Mouse (Mus musculus): ENCODE data around the gene Urod. TPM values are rescaled to one million over a fixed set of nuclear protein-coding genes. Genes with fewer than 3 reads are reported as not detected.

Urod gene
- 81.6 and 88.2 TPM in 2 replicates for polyA plus RNA-seq (2015; fragmentation: Nextera tagmentation; extraction: Ambion mirVana)

GRCm38 (mm10) chr4:116993672-116994621 lies at the start of gene Urod:
Gene Urod (minus strand): TSS chr4:116994413.
- Histone ChIP-seq H3K4me1 (peaks cover 33% of the 10 kb centered on the region), H3K27ac (peak within 1 kb of the TSS; percentile 82), H3K4me2 (peak within 1 kb of the TSS; percentile 97), H3K4me3 (peak within 1 kb of the TSS; percentile 99), H3K9ac (peak within 1 kb of the TSS; percentile 92), H3K36me3 (ENCODE audit: poor library complexity, severe bottlenecking) (peaks cover 33% of the 10 kb centered on the region), H3K9me3 (replicated peaks) (no peaks in the 10 kb centered on the region), H3K27me3 (peaks cover 3% of the 10 kb centered on the region; the same call in 1 of the 2 replicates)
- WGBS: 1% methylated on average over 38 of the region's 38 CpGs
- ATAC-seq: peak; percentile 93

GRCm38 (mm10) chr4:117041283-117041721 lies 47.1 kb upstream of the Urod start:
- WGBS: 44% methylated on average over 4 of the region's 4 CpGs
- no peak overlapping the region for H3K9ac ChIP-seq
- H3K4me2 ChIP-seq: no peak overlapping the region
- no peaks in the 10 kb centered on the region for H3K36me3 ChIP-seq (ENCODE audit: poor library complexity, severe bottlenecking)
- H3K4me1 ChIP-seq: peaks cover 32% of the 10 kb centered on the region
- ATAC-seq: peak; percentile 64
- no peaks in the 10 kb centered on the region for H3K27me3 ChIP-seq
- no peaks in the 10 kb centered on the region for H3K9me3 ChIP-seq (replicated peaks)
- H3K27ac ChIP-seq: peak overlapping the region; percentile 90
- H3K4me3 ChIP-seq: no peak overlapping the region

GRCm38 (mm10) chr4:117040791-117041190 lies 46.6 kb upstream of the Urod start:
- peak overlapping the region; percentile 90 for H3K27ac ChIP-seq
- no peaks in the 10 kb centered on the region for H3K9me3 ChIP-seq (replicated peaks)
- no peak overlapping the region for H3K4me2 ChIP-seq
- peaks cover 32% of the 10 kb centered on the region for H3K4me1 ChIP-seq
- no peaks in the 10 kb centered on the region for H3K27me3 ChIP-seq
- WGBS: 60% methylated on average over 1 of the region's 1 CpGs
- no peaks in the 10 kb centered on the region for H3K36me3 ChIP-seq (ENCODE audit: poor library complexity, severe bottlenecking)
- no peak overlapping the region for H3K9ac ChIP-seq
- ATAC-seq: peak; percentile 41
- no peak overlapping the region for H3K4me3 ChIP-seq

- Histone ChIP-seq H3K9ac (no peak overlapping the region), H3K4me1 (peaks cover 32% of the 10 kb centered on the region), H3K9me3 (replicated peaks) (no peaks in the 10 kb centered on the region), H3K27me3 (no peaks in the 10 kb centered on the region), H3K4me2 (peak overlapping the region; percentile 20; the same call in 1 of the 2 replicates), H3K4me3 (no peak overlapping the region), H3K27ac (peak overlapping the region; percentile 90), H3K36me3 (ENCODE audit: poor library complexity, severe bottlenecking) (no peaks in the 10 kb centered on the region)
- peak; percentile 78 for ATAC-seq
- 25% methylated on average over 9 of the region's 9 CpGs for WGBS
Observed at GRCm38 (mm10) chr4:117039925-117040687, 45.9 kb upstream of the Urod start.

GRCm38 (mm10) chr4:117031105-117031504 lies 36.9 kb upstream of the Urod start:
- H3K4me1 ChIP-seq: no peaks in the 10 kb centered on the region
- H3K9ac ChIP-seq: no peak overlapping the region
- no peak overlapping the region for H3K27ac ChIP-seq
- WGBS: 100% methylated on average over 1 of the region's 1 CpGs
- no peak overlapping the region for H3K4me2 ChIP-seq
- no peaks in the 10 kb centered on the region for H3K9me3 ChIP-seq (replicated peaks)
- H3K36me3 ChIP-seq (ENCODE audit: poor library complexity, severe bottlenecking): peaks cover 24% of the 10 kb centered on the region
- no peaks in the 10 kb centered on the region for H3K27me3 ChIP-seq
- no peak overlapping the region for H3K4me3 ChIP-seq
- no peak for ATAC-seq

- H3K4me1 ChIP-seq: peaks cover 11% of the 10 kb centered on the region
- ATAC-seq: no peak
Observed at GRCm38 (mm10) chr4:117023469-117023868, 29.3 kb upstream of the Urod start.

GRCm38 (mm10) chr4:117019206-117020134 lies 25.3 kb upstream of the Urod start, which contains the start of gene Eif2b3:
Gene Eif2b3 (plus strand): TSS chr4:117019402.
- Histone ChIP-seq H3K27me3 (no peaks in the 10 kb centered on the region), H3K27ac (peak within 1 kb of the TSS; percentile 37; the same call in 1 of the 2 replicates)
- under 1% methylated on average over 61 of the region's 61 CpGs for WGBS

More at GRCm38 (mm10) chr4:117023469-117023868, 29.3 kb upstream of the Urod start:
- H3K27ac ChIP-seq: no peak overlapping the region
- H3K36me3 ChIP-seq (ENCODE audit: poor library complexity, severe bottlenecking): peaks cover 20% of the 10 kb centered on the region
- H3K9ac ChIP-seq: no peak overlapping the region
- 95% methylated on average over 4 of the region's 4 CpGs for WGBS
- H3K4me3 ChIP-seq: no peak overlapping the region
- H3K4me2 ChIP-seq: no peak overlapping the region
- no peaks in the 10 kb centered on the region for H3K9me3 ChIP-seq (replicated peaks)
- no peaks in the 10 kb centered on the region for H3K27me3 ChIP-seq

GRCm38 (mm10) chr4:117018327-117018726 lies 24.1 kb upstream of the Urod start:
- peaks cover 11% of the 10 kb centered on the region for H3K4me1 ChIP-seq
- WGBS: 84% methylated on average over 7 of the region's 7 CpGs
- H3K9ac ChIP-seq: no peak overlapping the region
- no peaks in the 10 kb centered on the region for H3K9me3 ChIP-seq (replicated peaks)
- H3K36me3 ChIP-seq (ENCODE audit: poor library complexity, severe bottlenecking): peaks cover 13% of the 10 kb centered on the region
- H3K27ac ChIP-seq: no peak overlapping the region
- no peaks in the 10 kb centered on the region for H3K27me3 ChIP-seq
- H3K4me3 ChIP-seq: no peak overlapping the region
- H3K4me2 ChIP-seq: no peak overlapping the region
- no peak for ATAC-seq

More at GRCm38 (mm10) chr4:117019206-117020134, 25.3 kb upstream of the Urod start, which contains the start of gene Eif2b3:
- no peaks in the 10 kb centered on the region for H3K9me3 ChIP-seq (replicated peaks)
- H3K4me3 ChIP-seq: peak within 1 kb of the TSS; percentile 85
- H3K9ac ChIP-seq: peak within 1 kb of the TSS; percentile 87
- peaks cover 11% of the 10 kb centered on the region for H3K4me1 ChIP-seq
- ATAC-seq: peak; percentile 97
- H3K36me3 ChIP-seq (ENCODE audit: poor library complexity, severe bottlenecking): peaks cover 18% of the 10 kb centered on the region
- H3K4me2 ChIP-seq: peak within 1 kb of the TSS; percentile 81

GRCm38 (mm10) chr4:117017738-117018137 lies 23.5 kb upstream of the Urod start:
- WGBS: 91% methylated on average over 2 of the region's 2 CpGs
- ATAC-seq: no peak
- H3K27ac ChIP-seq: no peak overlapping the region

GRCm38 (mm10) chr4:117014901-117015415 lies 20.7 kb upstream of the Urod start:
- Histone ChIP-seq H3K9ac (no peak overlapping the region), H3K27ac (no peak overlapping the region), H3K4me3 (no peak overlapping the region), H3K36me3 (ENCODE audit: poor library complexity, severe bottlenecking) (no peaks in the 10 kb centered on the region), H3K4me2 (no peak overlapping the region), H3K9me3 (replicated peaks) (no peaks in the 10 kb centered on the region), H3K4me1 (peaks cover 3% of the 10 kb centered on the region), H3K27me3 (no peaks in the 10 kb centered on the region)
- 57% methylated on average over 4 of the region's 4 CpGs for WGBS
- no peak for ATAC-seq

More at GRCm38 (mm10) chr4:117017738-117018137, 23.5 kb upstream of the Urod start:
- Histone ChIP-seq H3K9ac (no peak overlapping the region), H3K4me2 (no peak overlapping the region), H3K9me3 (replicated peaks) (no peaks in the 10 kb centered on the region), H3K36me3 (ENCODE audit: poor library complexity, severe bottlenecking) (peaks cover 7% of the 10 kb centered on the region), H3K27me3 (no peaks in the 10 kb centered on the region), H3K4me3 (no peak overlapping the region), H3K4me1 (peaks cover 11% of the 10 kb centered on the region)

- Histone ChIP-seq H3K27ac (no peak overlapping the region), H3K4me1 (no peaks in the 10 kb centered on the region), H3K9me3 (replicated peaks) (no peaks in the 10 kb centered on the region), H3K4me3 (no peak overlapping the region), H3K27me3 (no peaks in the 10 kb centered on the region), H3K4me2 (no peak overlapping the region), H3K36me3 (ENCODE audit: poor library complexity, severe bottlenecking) (no peaks in the 10 kb centered on the region), H3K9ac (no peak overlapping the region)
- 84% methylated on average over 6 of the region's 6 CpGs for WGBS
- ATAC-seq: no peak
Observed at GRCm38 (mm10) chr4:117013596-117013995, 19.4 kb upstream of the Urod start.

Measured in forebrain, embryonic 13.5 days (tissue).